Mouse (Mus musculus) stomach, postnatal 0 days (tissue): Measurements from ENCODE around the gene Celf1.

Experiments used
- CTCF ChIP-seq: IDR thresholded peaks from 2 replicates; pipeline ENCODE4 v1.5.1; 2016; ENCODE audit warnings: antibody characterized with exemption, low read depth, mild to moderate bottlenecking, moderate library complexity
- EP300 ChIP-seq: optimal IDR thresholded peaks from 2 replicates; pipeline ENCODE3; 2016; ENCODE audit warnings: antibody characterized with exemption

DNA sequence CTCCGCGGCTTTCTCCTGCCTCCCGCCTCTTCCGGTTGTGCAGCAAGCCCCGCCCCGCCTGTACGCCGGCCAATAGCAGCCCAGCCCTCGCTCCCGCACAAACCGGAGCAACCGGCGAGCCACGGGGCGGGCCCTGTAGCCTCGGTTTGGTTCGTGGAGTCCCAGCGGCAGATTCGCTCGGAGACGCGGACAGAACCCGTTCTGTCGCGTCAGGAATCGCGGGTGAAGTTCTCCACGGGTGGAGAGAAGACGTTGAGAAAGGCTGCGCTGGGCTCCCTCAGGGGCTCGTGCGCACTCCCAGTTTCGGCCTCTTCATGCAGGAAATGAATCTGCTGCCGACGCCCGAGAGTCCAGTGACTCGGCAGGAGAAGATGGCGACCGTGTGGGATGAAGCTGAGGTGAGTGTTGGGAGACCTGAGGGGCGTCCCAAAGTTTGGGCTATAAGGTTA is 113.8 kb downstream of the Celf1 start, which contains the start of gene Psmc3:
- TF ChIP-seq CTCF (no peak), EP300 (no peak)
